24 mouse cellular contexts compared by ENCODE assay signal in the genomic region with DNA sequence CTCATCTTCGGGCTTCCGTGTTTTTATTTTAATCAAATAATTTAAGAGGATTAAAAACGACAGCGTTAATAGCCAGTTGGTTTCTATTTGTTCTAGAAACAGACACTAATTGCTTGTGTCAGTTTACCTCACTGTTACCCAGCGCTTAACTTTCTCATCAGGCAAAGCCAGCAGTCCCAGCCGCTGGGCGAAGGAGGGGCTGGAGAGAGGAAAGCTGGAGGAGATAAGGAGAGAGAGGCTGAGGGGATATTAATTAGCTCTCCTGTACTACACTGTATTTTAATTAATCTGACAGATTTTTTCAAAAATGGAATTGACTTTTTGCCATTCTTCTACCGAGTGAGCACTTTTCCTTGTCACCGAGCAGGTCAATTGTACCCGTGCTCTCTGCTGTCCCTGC.
DNase-seq lines count a peak whose midpoint lies in the region; ATAC-seq lines count a peak whose summit lies in the region.
"Had no signal": no experiment of that assay in that cellular context is flagged by ENCODE, and none has a peak within 500 bp of the region (broad histone marks: within the 10 kb centered on the region; RNA-seq: fewer than 3 reads in every experiment).

No protein-coding gene starts in this region.

- no peaks in the 10 kb centered on the region for H3K4me1 ChIP-seq in embryonic facial prominence, embryonic 11.5 days (ENCODE audit: control insufficient read depth, insufficient read depth, low read length)
- peaks cover 10% of the 10 kb centered on the region; the same call in 1 of the 2 replicates for H3K4me1 ChIP-seq in embryonic facial prominence, embryonic 10.5 days
- H3K4me1 ChIP-seq in heart, embryonic 14.5 days (ENCODE audit: control insufficient read depth in 2 of 2, insufficient read depth in 2 of 2, low read length in 2 of 2), result no peaks in the 10 kb centered on the region; a peak in 1 of 4 replicates
- H3K4me1 ChIP-seq in midbrain, embryonic 13.5 days (replicated peaks), result peaks cover 4% of the 10 kb centered on the region
- no peaks in the 10 kb centered on the region for H3K4me1 ChIP-seq in midbrain, embryonic 10.5 days
- H3K4me1 ChIP-seq: embryonic facial prominence, embryonic 15.5 days; hindbrain, embryonic 13.5 days had no signal

- no peak overlapping the region for H3K27ac ChIP-seq in embryonic facial prominence, embryonic 11.5 days (replicated peaks; ENCODE audit: low read depth, low read length)
- no peak overlapping the region for H3K27ac ChIP-seq in embryonic facial prominence, embryonic 10.5 days (replicated peaks)
- no peak overlapping the region for H3K27ac ChIP-seq in heart, embryonic 14.5 days (replicated peaks in 1 of 2; ENCODE audit: control insufficient read depth in 1 of 2, insufficient read depth in 1 of 2, low read depth in 2 of 2, low read length in 2 of 2)
- H3K27ac ChIP-seq in midbrain, embryonic 13.5 days, result no peak overlapping the region
- H3K27ac ChIP-seq in midbrain, embryonic 10.5 days (replicated peaks), result no peak overlapping the region
- H3K27ac ChIP-seq: embryonic facial prominence, embryonic 15.5 days; forebrain, embryonic 10.5 days; gastrocnemius, adult 2 months; hindbrain, embryonic 13.5 days; hindbrain, postnatal 0 days had no signal

- H3K9ac ChIP-seq in embryonic facial prominence, embryonic 11.5 days (replicated peaks; ENCODE audit: low read length), result no peak overlapping the region
- no peak overlapping the region for H3K9ac ChIP-seq in heart, embryonic 14.5 days (ENCODE audit: low read length)
- no peak overlapping the region for H3K9ac ChIP-seq in midbrain, embryonic 13.5 days (replicated peaks)
- H3K9ac ChIP-seq: embryonic facial prominence, embryonic 15.5 days; hindbrain, embryonic 13.5 days had no signal

- H3K9me3 ChIP-seq in embryonic facial prominence, embryonic 11.5 days (replicated peaks; ENCODE audit: control insufficient read depth, low read length), result no peaks in the 10 kb centered on the region
- H3K9me3 ChIP-seq in embryonic facial prominence, embryonic 10.5 days, result no peaks in the 10 kb centered on the region
- no peaks in the 10 kb centered on the region for H3K9me3 ChIP-seq in heart, embryonic 14.5 days (ENCODE audit: control insufficient read depth, low read length)
- H3K9me3 ChIP-seq in midbrain, embryonic 13.5 days, result no peaks in the 10 kb centered on the region
- no peaks in the 10 kb centered on the region for H3K9me3 ChIP-seq in midbrain, embryonic 10.5 days (replicated peaks)
- H3K9me3 ChIP-seq: embryonic facial prominence, embryonic 15.5 days; forebrain, embryonic 10.5 days; hindbrain, embryonic 13.5 days had no signal

- no peak for ATAC-seq in embryonic facial prominence, embryonic 11.5 days (replicated peaks; ENCODE audit: insufficient number of reproducible peaks, low FRiP score, low TSS enrichment, low read depth)
- ATAC-seq in heart, embryonic 14.5 days (ENCODE audit: insufficient number of reproducible peaks, insufficient read depth, low FRiP score, low read depth), result no peak
- 0 out of 2 replicates have a peak, but pooled peaks have one; percentile 37 for ATAC-seq in midbrain, embryonic 13.5 days
- ATAC-seq in activated CD4-positive, CD25-positive, alpha-beta regulatory T cell, adult 4 months, result no peak
- ATAC-seq: CD4-positive, CD25-positive, alpha-beta regulatory T cell, adult 4 months; forebrain, embryonic 14.5 days; hindbrain, postnatal 0 days had no signal

- DNase-seq in embryonic facial prominence, embryonic 11.5 days (ENCODE audit: low spot score), result peak; percentile 42
- no peak for DNase-seq in embryonic facial prominence, embryonic 10.5 days (ENCODE audit: low spot score)
- no peak for DNase-seq in heart, postnatal 25 days (ENCODE audit: low spot score)
- no peak for DNase-seq in midbrain, embryonic 10.5 days (ENCODE audit: low spot score)
- DNase-seq in retina, embryonic 14.5 days (ENCODE audit: low spot score), result peak; percentile 72
- DNase-seq: adrenal gland, postnatal 14 days; B cell, adult 2 months; cerebellum, adult 18-20 months; cerebellum, adult 9-11 months; cerebellum, postnatal 36 days; gastrocnemius, adult 2 months; gastrocnemius, postnatal 36 days; kidney, adult 11 months had no signal

- H3K4me2 ChIP-seq in embryonic facial prominence, embryonic 11.5 days (ENCODE audit: low read depth, low read length), result no peak overlapping the region
- peak overlapping the region; percentile 21; the same call in 1 of the 2 replicates for H3K4me2 ChIP-seq in heart, embryonic 14.5 days (ENCODE audit: low read length)
- no peak overlapping the region for H3K4me2 ChIP-seq in midbrain, embryonic 13.5 days (replicated peaks)
- H3K4me2 ChIP-seq: embryonic facial prominence, embryonic 15.5 days; hindbrain, embryonic 13.5 days had no signal

- 56% methylated on average over 10 of the region's 10 CpGs for WGBS in embryonic facial prominence, embryonic 11.5 days
- WGBS in embryonic facial prominence, embryonic 10.5 days, result 62% methylated on average over 10 of the region's 10 CpGs
- 46% methylated on average over 10 of the region's 10 CpGs for WGBS in heart, embryonic 14.5 days
- 54% methylated on average over 10 of the region's 10 CpGs for WGBS in midbrain, embryonic 13.5 days
- 83% methylated on average over 10 of the region's 10 CpGs for WGBS in midbrain, embryonic 10.5 days

- no peaks in the 10 kb centered on the region for H3K27me3 ChIP-seq in embryonic facial prominence, embryonic 11.5 days (ENCODE audit: control insufficient read depth, insufficient read depth, low read length)
- peaks cover 18% of the 10 kb centered on the region; the same call in 1 of the 2 replicates for H3K27me3 ChIP-seq in embryonic facial prominence, embryonic 10.5 days (replicated peaks; ENCODE audit: low read depth, poor library complexity, severe bottlenecking)
- 0 out of 2 replicates have a peak, but pooled peaks cover 6% of the 10 kb centered on the region for H3K27me3 ChIP-seq in heart, embryonic 14.5 days (ENCODE audit: control insufficient read depth, insufficient read depth, low read length)
- H3K27me3 ChIP-seq in midbrain, embryonic 13.5 days, result no peaks in the 10 kb centered on the region
- H3K27me3 ChIP-seq in midbrain, embryonic 10.5 days (ENCODE audit: low read depth, poor library complexity, severe bottlenecking), result no peaks in the 10 kb centered on the region
- H3K27me3 ChIP-seq: embryonic facial prominence, embryonic 15.5 days had no signal

- no peak overlapping the region for H3K4me3 ChIP-seq in embryonic facial prominence, embryonic 11.5 days (ENCODE audit: low read depth, low read length)
- no peak overlapping the region for H3K4me3 ChIP-seq in embryonic facial prominence, embryonic 10.5 days
- H3K4me3 ChIP-seq in heart, embryonic 14.5 days (ENCODE audit: control insufficient read depth in 1 of 2, insufficient read depth in 1 of 2, low read depth in 1 of 2, low read length in 2 of 2), result no peak overlapping the region
- H3K4me3 ChIP-seq in midbrain, embryonic 13.5 days (replicated peaks), result no peak overlapping the region
- H3K4me3 ChIP-seq in midbrain, embryonic 10.5 days, result no peak overlapping the region
- H3K4me3 ChIP-seq: embryonic facial prominence, embryonic 15.5 days; erythroblast, embryonic 14.5 days; forebrain, embryonic 10.5 days; gastrocnemius, adult 2 months; hindbrain, embryonic 13.5 days had no signal

- H3K36me3 ChIP-seq in embryonic facial prominence, embryonic 11.5 days (replicated peaks; ENCODE audit: control insufficient read depth, insufficient read depth, low read depth, low read length), result no peaks in the 10 kb centered on the region
- H3K36me3 ChIP-seq in embryonic facial prominence, embryonic 10.5 days (replicated peaks), result no peaks in the 10 kb centered on the region
- H3K36me3 ChIP-seq in heart, embryonic 14.5 days (ENCODE audit: control insufficient read depth, insufficient read depth, low read length), result no peaks in the 10 kb centered on the region
- H3K36me3 ChIP-seq in midbrain, embryonic 13.5 days, result no peaks in the 10 kb centered on the region
- no peaks in the 10 kb centered on the region for H3K36me3 ChIP-seq in midbrain, embryonic 10.5 days
- H3K36me3 ChIP-seq: embryonic facial prominence, embryonic 15.5 days; forebrain, embryonic 10.5 days; G1E; hindbrain, embryonic 13.5 days had no signal

- intact Hi-C loops in heart, postnatal 25 days (cut with DNase I), result no loop called here

Comparison
In these comparisons a context has a peak if more than half of its experiments do, and no peak if none do; other contexts are left out.
1. DNase-seq: peak in embryonic facial prominence, embryonic 11.5 days (single experiment) and retina, embryonic 14.5 days (single experiment); none in embryonic facial prominence, embryonic 10.5 days (single experiment), heart, postnatal 25 days (single experiment) and midbrain, embryonic 10.5 days (single experiment).